Mouse (Mus musculus) forebrain, embryonic 11.5 days (tissue): ENCODE data around the gene Prcc. TPM values are rescaled to one million over a fixed set of nuclear protein-coding genes. Genes with fewer than 3 reads are reported as not detected.
A peak's percentile ranks its signal among the peaks of the same experiment; 100 is the strongest.
"Not testable (repeated sequence)": the region's sequence is repeated elsewhere in the genome, so short reads cannot be mapped to it uniquely, and the experiment has no call there.

Experiments used
- ATAC-seq: fragments of 200-750 bp; cut with Nextera tagmentation; replicated peaks from 2 replicates; pipeline ENCODE4 v1.8.0; 2017; ENCODE audit warnings: moderate TSS enrichment; ENCODE audit not compliant: low FRiP score
- DNase-seq: peaks from one replicate; pipeline ENCODE4 v3.0.0-alpha.2; 2017; ENCODE audit warnings: low spot score
- H3K27ac ChIP-seq: fragments of 300-500 bp; sonication (generic); 2 replicates; pipeline ENCODE4 v1.5.1; 2014; ENCODE audit warnings: low read depth, low read length
- H3K27me3 ChIP-seq: fragments of 300-500 bp; sonication (generic); 2 replicates; pipeline ENCODE4 v1.6.1; 2014; ENCODE audit warnings: mild to moderate bottlenecking, low read length, mixed read lengths; ENCODE audit not compliant: control insufficient read depth, insufficient read depth
- H3K36me3 ChIP-seq: fragments of 300-500 bp; sonication (generic); 2 replicates; pipeline ENCODE4 v1.6.1; 2014; ENCODE audit warnings: mild to moderate bottlenecking, low read length, moderate library complexity, mixed read lengths; ENCODE audit not compliant: control insufficient read depth, insufficient read depth
- H3K4me1 ChIP-seq: fragments of 300-500 bp; sonication (generic); replicated peaks from 2 replicates; pipeline ENCODE4 v1.6.1; 2014; ENCODE audit warnings: low read length, mixed read lengths; ENCODE audit not compliant: control insufficient read depth, insufficient read depth
- H3K4me2 ChIP-seq: fragments of 300-500 bp; sonication (generic); 2 replicates; pipeline ENCODE4 v1.6.1; 2014; ENCODE audit warnings: low read depth, mild to moderate bottlenecking, low read length, moderate library complexity, mixed read lengths; ENCODE audit not compliant: severe bottlenecking
- H3K4me3 ChIP-seq: fragments of 300-500 bp; sonication (generic); 2 replicates; pipeline ENCODE4 v1.5.1; 2014; ENCODE audit warnings: low read depth, low read length
- H3K9ac ChIP-seq: fragments of 300-500 bp; sonication (generic); 2 replicates; pipeline ENCODE4 v1.6.1; 2014; ENCODE audit warnings: low read length
- H3K9me3 ChIP-seq: fragments of 300-500 bp; sonication (generic); 2 replicates; pipeline ENCODE4 v1.6.1; 2016; ENCODE audit warnings: low read length, mixed read lengths; ENCODE audit not compliant: control insufficient read depth
- WGBS: fragments of 180-500 bp; shearing (Covaris S2); extraction: QIAGEN DNeasy Blood & Tissue Kit; methylation state at CpG from one replicate; pipeline ENCODE4 v1.1.7; 2014; 5-methylcytosine and 5-hydroxymethylcytosine counted together
- polyA plus RNA-seq: library from polyadenylated mRNA; unstranded; fragments of >200 nt; fragmentation: Nextera tagmentation; extraction: Ambion mirVana; gene quantifications from 2 replicates; pipeline ENCODE4 v1.2.1, GENCODE M21; 2014

Gene Prcc
- polyA plus RNA-seq, 1 experiment from 2014 or later = 19.6 TPM

DNA sequence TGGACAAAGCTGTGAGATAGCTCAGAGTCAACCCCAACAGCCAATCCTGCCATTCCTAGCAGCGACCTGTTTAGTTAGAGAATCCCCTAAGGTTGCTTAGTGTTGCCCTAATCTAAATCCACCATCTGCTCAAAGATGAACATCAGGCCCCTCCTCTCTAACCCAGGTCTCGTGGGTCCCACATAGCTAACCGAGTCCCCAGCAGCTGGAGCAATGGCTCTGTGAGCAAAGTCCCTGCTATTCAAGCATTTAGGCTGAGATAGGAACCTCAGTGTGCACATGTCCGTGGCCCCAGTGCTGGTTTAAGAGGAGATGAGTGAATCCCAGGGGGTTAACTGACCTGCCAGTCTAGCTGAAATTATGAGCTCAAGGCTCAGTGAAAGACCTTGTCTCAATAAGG is 39.2 kb downstream of the Prcc start:
- no peaks in the 10 kb centered on the region for H3K9me3 ChIP-seq
- no peaks in the 10 kb centered on the region for H3K27me3 ChIP-seq
- no peaks in the 10 kb centered on the region for H3K4me1 ChIP-seq
- H3K36me3 ChIP-seq = no peaks in the 10 kb centered on the region
- WGBS = 71% methylated on average over 4 of the region's 4 CpGs
- H3K4me2 ChIP-seq = no peak overlapping the region
- no peak overlapping the region for H3K9ac ChIP-seq
- no peak overlapping the region for H3K4me3 ChIP-seq
- ATAC-seq (no peak), DNase-seq (no peak)
- no peak overlapping the region for H3K27ac ChIP-seq

DNA sequence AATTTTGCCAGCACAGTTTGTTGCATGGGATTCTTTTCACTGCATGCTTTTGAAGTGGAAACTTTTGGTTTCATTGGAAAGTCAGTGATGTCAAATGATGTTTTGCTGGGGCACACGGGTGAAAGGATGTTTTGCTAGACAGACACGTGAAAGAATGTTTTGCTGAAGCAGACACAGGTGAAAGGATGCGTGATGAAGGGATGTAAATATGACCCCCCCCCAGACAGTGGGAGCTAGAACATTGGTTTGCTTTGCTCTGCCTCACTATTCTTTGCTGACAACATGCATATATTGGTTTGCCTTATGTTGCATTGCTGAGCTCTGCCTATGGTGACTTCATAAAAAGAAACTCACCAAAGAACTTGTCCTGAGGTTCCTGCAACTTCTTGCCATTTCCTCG is 40.4 kb downstream of the Prcc start:
- Histone ChIP-seq H3K27me3 (no peaks in the 10 kb centered on the region), H3K36me3 (no peaks in the 10 kb centered on the region), H3K4me3 (no peak overlapping the region), H3K9ac (no peak overlapping the region), H3K9me3 (no peaks in the 10 kb centered on the region), H3K4me1 (no peaks in the 10 kb centered on the region), H3K4me2 (no peak overlapping the region), H3K27ac (no peak overlapping the region)
- no peak for DNase-seq
- WGBS = 78% methylated on average over 4 of the region's 4 CpGs
- no peak for ATAC-seq

DNA sequence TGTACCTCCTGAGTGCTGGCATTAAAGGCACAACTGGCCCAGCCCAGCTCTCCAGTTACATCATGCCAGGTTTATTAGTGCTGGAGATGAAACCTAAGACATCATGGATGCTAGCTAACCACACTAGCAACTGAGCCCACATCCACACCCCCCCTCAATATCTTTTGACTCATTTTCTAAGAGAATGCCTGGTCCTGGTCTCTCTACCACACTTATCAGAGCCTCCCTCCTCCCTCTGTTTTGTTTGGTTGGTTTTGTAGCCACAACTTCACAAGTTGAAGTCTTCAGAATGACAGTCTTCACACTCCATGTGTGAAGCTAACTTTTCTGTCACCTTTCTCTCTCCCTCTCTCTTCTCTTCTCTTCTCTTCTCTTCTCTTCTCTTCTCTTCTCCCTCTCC is 44.5 kb downstream of the Prcc start:
- no peaks in the 10 kb centered on the region for H3K9me3 ChIP-seq
- no peaks in the 10 kb centered on the region for H3K36me3 ChIP-seq
- H3K4me3 ChIP-seq = no peak overlapping the region
- no peaks in the 10 kb centered on the region for H3K4me1 ChIP-seq
- no peak overlapping the region for H3K4me2 ChIP-seq
- H3K9ac ChIP-seq = no peak overlapping the region
- DNase-seq (no peak), ATAC-seq (no peak)
- no peak overlapping the region for H3K27ac ChIP-seq
- H3K27me3 ChIP-seq = no peaks in the 10 kb centered on the region

DNA sequence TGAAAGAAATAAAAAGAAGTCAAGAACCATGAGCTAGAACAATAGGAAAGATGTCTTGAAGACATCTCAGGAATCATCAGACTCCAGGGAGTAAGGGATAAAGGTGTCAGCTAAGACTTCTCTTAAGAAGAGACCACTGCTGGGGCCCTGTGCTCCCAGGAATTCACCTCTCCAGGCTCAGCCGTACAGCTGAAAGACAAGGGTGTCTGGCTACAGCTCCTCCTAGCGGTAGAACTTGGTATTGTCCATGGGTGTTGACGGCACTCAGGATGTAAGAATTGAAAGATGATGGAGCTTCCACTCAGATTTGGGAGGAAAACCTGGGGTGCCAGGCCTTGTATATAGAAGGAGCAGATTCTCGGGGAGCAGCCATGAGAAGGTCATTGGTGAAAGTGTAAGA is 46.8 kb downstream of the Prcc start:
- H3K27ac ChIP-seq = no peak overlapping the region
- WGBS = 2% methylated on average over 4 of the region's 4 CpGs
- no peak overlapping the region for H3K9ac ChIP-seq
- H3K4me2 ChIP-seq = no peak overlapping the region
- DNase-seq = peak; percentile 88
- no peaks in the 10 kb centered on the region for H3K4me1 ChIP-seq
- no peaks in the 10 kb centered on the region for H3K9me3 ChIP-seq
- ATAC-seq = no peak
- H3K27me3 ChIP-seq = no peaks in the 10 kb centered on the region
- no peak overlapping the region for H3K4me3 ChIP-seq
- H3K36me3 ChIP-seq = no peaks in the 10 kb centered on the region

DNA sequence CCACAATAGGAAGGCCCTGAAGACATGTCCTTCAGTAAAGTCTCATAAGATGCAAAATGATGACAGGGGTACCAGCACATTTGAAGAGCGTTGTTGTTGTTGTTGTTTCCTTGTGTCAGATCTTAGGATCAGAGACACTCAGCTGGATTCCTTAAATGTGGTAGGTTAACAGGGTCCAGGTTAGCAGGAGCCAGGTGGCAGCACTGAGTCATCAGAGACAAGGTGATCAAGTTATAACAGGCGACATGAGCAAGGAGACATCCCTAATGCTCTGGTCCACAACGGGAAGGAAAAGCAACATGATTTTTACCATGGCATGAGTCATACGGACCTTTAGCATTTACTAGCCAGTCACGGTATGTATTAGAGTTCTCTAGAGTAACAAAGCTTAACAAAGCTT is 51.9 kb downstream of the Prcc start:
- no peaks in the 10 kb centered on the region for H3K4me1 ChIP-seq
- no peak overlapping the region for H3K9ac ChIP-seq
- no peak overlapping the region for H3K27ac ChIP-seq
- H3K9me3 ChIP-seq = no peaks in the 10 kb centered on the region
- no peak overlapping the region for H3K4me3 ChIP-seq
- H3K36me3 ChIP-seq = no peaks in the 10 kb centered on the region
- no peaks in the 10 kb centered on the region for H3K27me3 ChIP-seq
- no peak for ATAC-seq
- no peak for DNase-seq
- WGBS = 73% methylated on average over 5 of the region's 5 CpGs
- no peak overlapping the region for H3K4me2 ChIP-seq

DNA sequence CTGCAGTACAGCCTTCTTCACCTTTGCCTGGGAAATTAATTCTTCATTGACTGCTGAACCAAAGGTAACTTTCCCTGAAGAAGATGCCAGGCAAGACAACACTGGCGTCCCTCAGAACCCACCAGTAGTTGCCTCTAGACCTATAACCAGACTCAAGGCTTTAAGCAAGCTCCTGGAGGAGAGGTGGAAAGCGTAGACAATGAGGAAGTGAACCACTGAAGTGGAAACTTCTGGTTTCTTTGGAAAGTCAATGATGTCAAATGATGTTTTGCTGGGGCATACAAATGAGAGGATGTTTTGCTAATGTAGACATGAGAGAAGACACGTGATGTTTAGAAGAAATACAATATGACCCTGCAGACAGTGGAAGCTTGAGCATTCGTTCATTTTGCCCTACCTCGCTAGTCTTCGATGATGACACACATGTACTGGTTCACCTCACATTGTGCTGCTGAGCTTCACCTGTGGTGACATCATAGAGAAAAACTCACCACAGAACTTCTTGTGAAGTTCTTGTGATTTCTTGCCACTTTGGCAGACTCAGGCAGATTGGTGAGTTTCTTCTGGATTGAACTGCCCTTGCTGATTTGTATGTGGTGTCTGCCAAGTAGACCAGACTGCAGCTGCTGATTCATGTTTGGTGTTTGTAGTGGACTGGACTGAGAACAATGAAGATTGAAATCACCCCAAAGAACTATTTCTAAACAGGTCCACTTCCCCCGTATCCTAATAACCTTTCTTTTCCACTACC is 53.1 kb downstream of the Prcc start:
- H3K4me1 ChIP-seq = no peaks in the 10 kb centered on the region
- no peak for ATAC-seq
- H3K9ac ChIP-seq = no peak overlapping the region
- 88% methylated on average over 7 of the region's 7 CpGs for WGBS
- DNase-seq = no peak
- no peaks in the 10 kb centered on the region for H3K27me3 ChIP-seq
- no peak overlapping the region for H3K4me2 ChIP-seq
- H3K27ac ChIP-seq = no peak overlapping the region
- H3K9me3 ChIP-seq = no peaks in the 10 kb centered on the region
- no peaks in the 10 kb centered on the region for H3K36me3 ChIP-seq
- no peak overlapping the region for H3K4me3 ChIP-seq

DNA sequence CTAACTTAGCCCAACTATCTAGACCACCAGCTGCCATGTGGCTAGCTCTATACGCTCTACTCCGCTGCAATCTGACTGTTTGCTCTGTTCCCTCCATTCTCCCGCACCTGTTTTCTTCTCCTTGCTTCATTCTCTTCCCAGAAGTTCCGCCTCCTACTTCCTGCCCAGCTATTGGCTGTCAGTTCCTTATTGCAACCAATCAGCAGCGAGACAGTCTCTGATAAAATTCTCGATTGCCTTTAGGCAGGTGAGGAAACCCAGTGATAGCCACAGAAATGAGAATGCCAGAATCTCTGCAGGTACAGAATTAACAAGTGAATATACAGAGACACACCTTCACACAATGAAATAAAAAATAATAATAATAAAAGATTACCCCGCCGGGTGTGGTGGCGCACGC is 56.4 kb downstream of the Prcc start:
- no peak overlapping the region for H3K4me2 ChIP-seq
- ATAC-seq (no peak), DNase-seq (no peak)
- H3K4me3 ChIP-seq = no peak overlapping the region
- H3K4me1 ChIP-seq = no peaks in the 10 kb centered on the region
- 56% methylated on average over 10 of the region's 10 CpGs for WGBS
- no peaks in the 10 kb centered on the region for H3K9me3 ChIP-seq
- H3K27me3 ChIP-seq = no peaks in the 10 kb centered on the region
- H3K27ac ChIP-seq = no peak overlapping the region
- H3K36me3 ChIP-seq = no peaks in the 10 kb centered on the region
- no peak overlapping the region for H3K9ac ChIP-seq

DNA sequence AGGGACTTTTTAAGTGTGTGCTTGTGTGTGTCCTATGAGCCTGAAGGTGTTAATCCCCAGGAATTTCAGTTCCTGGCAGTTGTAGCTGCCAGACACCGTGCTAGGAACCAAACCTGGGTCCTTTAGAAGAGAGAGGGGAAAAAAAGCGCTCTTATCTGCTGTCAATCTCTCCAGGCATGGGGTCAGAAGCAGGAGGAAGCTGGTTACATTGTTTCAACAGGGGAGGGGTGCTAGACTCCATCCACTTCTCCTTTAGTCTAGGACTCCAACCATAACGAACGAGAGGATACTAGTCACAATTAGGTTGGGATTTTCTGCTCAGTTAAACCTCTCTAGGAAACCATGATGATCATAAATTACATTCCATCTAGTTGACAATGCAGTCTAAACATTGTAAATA is 57.0 kb downstream of the Prcc start:
- WGBS = 47% methylated on average over 4 of the region's 4 CpGs
- ATAC-seq (no peak), DNase-seq (no peak)
- Histone ChIP-seq H3K4me3 (no peak overlapping the region), H3K36me3 (no peaks in the 10 kb centered on the region), H3K9me3 (no peaks in the 10 kb centered on the region), H3K4me2 (no peak overlapping the region), H3K27ac (no peak overlapping the region), H3K4me1 (no peaks in the 10 kb centered on the region), H3K9ac (no peak overlapping the region), H3K27me3 (no peaks in the 10 kb centered on the region)

DNA sequence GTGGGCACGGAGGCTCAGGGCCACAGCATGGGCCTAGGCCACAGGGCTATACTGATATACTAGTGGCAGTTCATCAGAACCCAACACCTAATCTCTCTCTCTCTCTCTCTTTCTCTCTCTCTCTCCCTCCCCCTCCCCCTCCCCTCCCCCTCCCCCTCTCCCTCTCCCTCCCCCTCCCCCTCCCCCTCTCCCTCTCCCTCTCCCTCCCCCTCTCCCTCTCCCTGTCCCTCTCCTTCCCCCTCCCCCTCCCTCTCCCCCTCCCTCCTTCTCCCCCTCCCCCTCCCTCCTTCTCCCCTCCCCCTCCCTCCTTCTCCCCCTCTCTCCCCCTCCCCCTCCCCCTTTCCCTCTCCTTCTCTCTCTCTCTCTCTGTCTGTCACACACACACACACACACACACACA is 61.2 kb downstream of the Prcc start, which contains the start of gene Pear1:
Pear1 (minus strand) TSS at position 101 of the 400 bp plus-strand sequence.
- H3K9ac ChIP-seq, H3K27me3 ChIP-seq, ATAC-seq, H3K4me3 ChIP-seq, H3K27ac ChIP-seq, H3K9me3 ChIP-seq, H3K4me1 ChIP-seq, H3K4me2 ChIP-seq, H3K36me3 ChIP-seq, DNase-seq: not testable (repeated sequence)
- 88% methylated on average over 1 of the region's 1 CpGs for WGBS
